Mouse (Mus musculus) gastrocnemius, postnatal 14 days (tissue): ENCODE measurements at regions not wholly inside any gene's neighbourhood (a gene's known extent, or its start where the extent isn't known, plus 50 kb on each side); places are given as distances from the start of the nearest gene placed in this dataset.

ENCODE experiments used
- DNase-seq: peaks from one replicate; pipeline ENCODE4 v3.0.0; 2021; ENCODE audit warnings: mixed read lengths
- intact Hi-C: fragments of 180-260 bp; cut with DNase I; formaldehyde crosslinking; loops from one replicate; pipeline ENCODE4 v1.15.1; 2025; ENCODE audit warnings: low total_unique reads

DNA sequence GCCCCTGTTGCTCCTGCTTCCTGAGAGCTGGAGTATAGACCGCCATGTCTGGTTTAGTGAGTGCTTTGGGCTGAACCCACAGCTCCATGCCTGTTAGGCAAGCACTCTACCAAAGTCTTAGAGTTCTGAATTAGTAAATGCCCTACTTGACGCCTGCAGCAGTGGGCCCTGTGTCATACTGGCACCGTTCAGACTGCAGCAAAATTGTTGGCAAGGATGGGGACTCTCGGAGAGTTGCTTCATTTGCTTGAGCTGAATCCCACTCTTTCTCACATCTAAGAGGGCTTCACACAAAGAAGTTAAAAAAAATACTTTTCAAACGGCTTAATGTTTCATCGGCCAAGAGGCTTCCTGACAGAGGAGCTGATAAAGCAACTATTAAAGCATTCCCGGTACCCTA, 105.6 kb upstream of the Sulf2 start:
- DNase-seq = no peak
- intact Hi-C loops = no loop called here

DNA sequence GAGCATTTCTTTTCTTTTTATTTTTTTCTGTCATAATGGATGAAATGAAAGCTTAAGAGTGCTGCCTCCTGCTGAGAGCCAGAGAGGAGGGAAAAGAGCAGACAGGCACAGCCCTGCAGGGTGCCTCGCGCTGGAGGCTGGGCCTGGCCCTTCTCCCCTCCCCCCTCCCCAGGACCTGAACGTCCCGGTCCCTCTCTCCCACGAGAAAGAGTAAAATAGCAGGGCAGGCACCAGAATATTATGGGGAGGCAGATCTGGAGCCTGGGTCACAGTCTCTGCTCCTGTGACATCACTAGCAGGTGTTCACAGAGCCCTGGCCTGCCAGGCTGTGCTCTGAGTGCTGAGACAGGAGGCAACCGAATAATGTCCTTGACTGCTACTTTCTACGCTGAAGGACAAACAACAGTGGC, 103.3 kb upstream of the Sulf2 start:
- intact Hi-C loops = no loop called here
- DNase-seq = no peak

DNA sequence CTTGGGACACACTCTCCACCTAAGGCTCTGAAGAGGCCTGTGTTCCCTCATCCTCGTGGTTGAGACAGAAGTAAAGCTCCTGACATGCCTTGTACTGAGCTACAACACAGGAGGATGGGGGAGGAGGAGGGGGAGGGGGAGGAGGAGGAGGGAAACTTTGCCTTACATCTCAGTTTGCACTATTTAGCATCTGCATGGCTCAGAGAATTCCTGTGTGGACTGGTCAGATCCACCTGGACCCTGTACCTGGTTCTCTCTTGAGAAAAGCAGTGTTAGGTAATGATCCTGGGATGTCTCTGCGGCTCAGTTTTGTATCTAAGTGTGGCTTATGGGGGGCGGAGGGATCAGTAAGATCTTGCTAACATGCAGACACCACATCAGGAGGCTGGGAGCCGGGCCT, 102.2 kb upstream of the Sulf2 start:
- no peak for DNase-seq

DNA sequence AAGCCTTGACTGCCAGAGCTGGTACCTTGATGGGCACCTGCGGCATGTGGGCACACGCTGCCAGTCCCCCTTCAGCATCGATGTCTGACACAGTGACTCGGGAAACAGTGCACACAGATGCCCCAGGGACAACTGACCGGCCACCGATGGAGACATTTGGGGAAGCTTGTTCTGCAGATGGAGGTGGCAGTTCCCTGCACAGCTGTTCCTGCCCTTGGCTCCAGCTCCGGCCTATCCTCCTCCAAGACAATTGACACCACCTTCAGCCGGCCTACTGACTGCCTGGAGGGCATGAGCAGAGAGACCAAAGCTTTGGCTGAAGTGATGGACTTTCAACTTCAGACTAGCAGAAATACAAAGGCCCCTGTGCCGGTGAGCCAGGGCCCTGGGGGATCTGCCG, 100.7 kb upstream of the Sulf2 start:
- no peak for DNase-seq
- intact Hi-C loops = no loop called here

More for the DNA sequence above, 102.2 kb upstream of the Sulf2 start:
- intact Hi-C loops = no loop called here

DNA sequence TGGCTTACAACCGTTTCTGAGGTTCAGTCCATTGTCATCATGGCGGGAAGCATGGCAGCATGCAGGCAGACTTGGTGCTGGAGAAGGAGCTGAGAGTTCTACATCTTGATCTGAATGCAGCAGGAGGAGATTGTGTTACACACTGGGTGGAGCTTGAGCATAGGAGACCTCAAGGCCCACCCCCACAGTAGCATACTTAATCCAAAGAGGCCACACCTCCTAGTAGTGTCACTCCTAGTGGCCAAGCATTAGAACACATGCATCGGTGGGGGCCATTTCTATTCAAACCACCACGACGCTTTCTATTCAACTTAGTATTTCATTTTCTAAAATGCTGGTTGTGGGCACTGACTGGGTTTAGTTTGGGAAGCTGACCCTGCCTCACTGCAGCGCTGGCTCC, 99.1 kb upstream of the Sulf2 start:
- DNase-seq = no peak
- intact Hi-C loops = no loop called here

DNA sequence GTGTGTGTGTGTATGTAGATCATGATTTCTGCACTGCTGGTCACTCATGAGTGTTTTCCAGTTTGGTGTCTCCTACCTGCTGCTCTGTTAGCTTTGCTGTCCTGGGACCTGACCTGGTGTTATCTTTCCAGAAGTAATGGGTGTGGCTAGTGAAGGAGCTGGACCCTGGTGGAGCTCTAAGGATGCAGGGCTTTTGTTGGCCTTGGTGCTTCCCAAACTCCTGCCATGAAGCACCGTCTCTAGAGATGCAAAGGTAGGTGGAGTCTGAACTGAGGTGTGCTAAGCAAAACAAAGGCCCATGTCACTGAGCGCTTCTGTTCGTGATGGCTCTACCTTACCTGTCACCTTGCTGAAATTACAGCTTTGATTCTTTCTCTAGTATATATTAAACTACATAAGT, 96.6 kb upstream of the Sulf2 start:
- intact Hi-C loops = no loop called here

DNA sequence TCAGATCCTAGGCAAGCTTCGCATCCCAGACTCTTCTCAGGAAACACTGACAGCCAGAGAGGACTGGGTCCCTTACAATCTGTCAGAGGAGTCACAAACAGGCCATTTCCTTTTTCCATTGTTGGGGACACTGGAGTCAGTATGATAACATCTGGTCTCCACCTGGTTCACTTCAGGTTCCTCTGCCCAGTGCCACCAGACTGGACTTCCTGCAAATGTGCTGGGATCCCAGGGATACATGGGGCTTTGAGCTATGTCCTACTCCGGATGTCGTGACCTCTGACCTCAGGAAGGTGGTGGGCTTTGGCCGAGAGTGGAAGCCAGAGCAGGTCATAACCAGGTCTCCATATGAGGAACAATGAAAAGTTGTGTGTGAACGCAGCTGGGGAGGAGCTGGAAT, 96.0 kb upstream of the Sulf2 start:
- intact Hi-C loops = no loop called here
- DNase-seq = no peak

More for the DNA sequence above, 96.6 kb upstream of the Sulf2 start:
- DNase-seq = no peak

DNA sequence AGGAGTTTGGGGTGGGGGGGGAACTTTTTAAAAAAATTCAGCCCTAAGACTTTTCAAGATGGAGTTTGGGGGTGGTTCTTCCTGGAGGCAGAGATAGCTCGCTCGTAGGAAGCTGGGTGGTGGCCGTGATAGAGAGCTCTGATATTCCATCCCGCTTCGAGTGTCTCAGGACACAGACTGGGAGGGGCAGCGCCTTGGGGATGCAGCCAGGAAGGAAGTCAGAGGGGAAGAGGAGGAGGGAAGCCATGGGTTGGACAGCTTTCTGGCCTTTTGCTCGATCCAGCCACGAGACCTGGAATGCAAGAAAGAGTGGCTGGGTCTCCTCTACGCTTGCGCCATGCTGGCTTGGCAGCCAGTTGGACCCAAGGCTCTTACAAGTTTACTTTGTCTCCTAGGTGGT, 95.1 kb upstream of the Sulf2 start:
- no peak for DNase-seq
- intact Hi-C loops = no loop called here

DNA sequence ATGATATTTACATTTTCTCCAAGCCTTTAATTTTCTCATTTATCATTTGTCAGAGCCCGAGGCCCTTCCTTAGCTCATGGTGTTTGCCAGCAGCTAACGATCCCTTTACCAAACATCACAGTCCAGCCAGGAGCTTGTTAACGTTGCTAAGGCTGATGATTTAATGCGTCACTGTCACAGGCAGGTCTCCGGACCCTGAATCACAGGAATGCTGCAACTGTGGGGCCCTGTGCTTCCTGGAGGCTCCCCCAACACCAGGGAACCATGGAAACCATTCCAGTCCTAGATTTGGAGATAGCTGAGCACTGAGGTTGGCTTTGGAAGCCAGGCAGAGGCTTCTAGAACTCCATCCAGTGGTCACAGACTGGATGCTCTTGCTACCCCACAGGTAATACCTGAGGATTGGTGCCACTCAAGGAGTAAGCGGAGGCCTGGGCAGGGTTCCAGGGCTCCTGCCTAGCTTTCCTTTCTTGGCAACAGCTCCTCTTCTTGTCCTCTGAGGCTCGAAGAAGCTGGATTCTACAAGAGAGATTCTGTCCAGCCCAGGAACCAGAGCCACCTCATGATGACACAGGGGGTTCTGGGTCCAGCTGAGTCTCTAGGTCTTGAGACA, 94.0 kb upstream of the Sulf2 start:
- intact Hi-C loops = no loop called here
- no peak for DNase-seq

DNA sequence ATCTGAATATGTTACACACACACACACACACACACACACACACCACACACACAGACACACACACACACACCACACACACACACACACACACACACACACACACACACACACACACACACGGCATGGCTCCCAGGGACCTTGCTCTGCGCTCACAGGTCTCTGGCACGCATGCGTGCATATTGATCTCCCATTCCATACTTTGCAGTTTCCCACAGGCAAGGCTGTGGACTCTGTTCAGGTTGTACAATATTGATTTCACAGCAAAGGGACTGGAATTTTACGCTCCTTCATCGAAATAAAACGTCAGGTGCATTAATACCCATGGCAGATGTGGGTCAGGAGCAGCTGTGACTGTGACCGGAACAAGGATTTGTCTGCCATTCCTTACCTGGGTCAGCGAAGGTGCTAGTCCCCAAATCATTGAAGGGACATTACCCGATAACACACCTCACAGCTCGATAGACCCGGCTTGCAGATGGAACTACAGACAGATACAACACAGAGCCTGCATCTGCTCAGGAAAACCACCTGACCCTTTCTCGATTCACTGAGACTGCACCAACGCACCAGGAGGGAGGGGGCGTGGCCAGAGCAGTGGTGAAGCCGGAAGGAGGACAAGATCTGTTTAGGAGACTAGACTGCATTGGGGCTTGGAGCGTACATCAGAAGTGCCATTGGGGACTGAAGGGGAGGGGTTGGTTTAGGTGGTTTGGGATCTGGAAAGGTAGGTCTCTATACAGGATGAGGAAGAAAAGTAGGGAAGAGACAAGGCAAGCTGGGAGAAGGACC, 91.1 kb upstream of the Sulf2 start:
- intact Hi-C loops = no loop called here
- DNase-seq = no peak

DNA sequence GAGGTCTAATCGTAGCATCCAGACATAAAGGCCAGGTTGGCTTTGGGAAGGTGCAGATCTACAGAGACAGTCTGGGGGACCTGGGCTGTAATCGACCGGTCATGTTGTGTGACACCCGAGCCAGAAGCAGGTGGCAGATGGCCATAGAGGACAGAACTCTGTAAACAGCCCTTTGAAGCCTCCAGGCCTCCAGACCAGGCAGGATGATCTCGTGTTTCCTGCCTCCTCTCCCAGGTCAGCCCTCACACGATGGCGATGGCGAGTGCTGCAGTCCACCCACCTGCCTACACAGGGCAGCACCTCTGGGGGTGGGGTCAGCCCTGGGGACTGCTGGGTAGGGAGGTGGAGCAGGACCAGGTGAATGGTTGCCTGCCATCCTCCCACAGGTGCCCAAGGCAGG, 89.8 kb upstream of the Sulf2 start:
- DNase-seq = no peak
- intact Hi-C loops = no loop called here

DNA sequence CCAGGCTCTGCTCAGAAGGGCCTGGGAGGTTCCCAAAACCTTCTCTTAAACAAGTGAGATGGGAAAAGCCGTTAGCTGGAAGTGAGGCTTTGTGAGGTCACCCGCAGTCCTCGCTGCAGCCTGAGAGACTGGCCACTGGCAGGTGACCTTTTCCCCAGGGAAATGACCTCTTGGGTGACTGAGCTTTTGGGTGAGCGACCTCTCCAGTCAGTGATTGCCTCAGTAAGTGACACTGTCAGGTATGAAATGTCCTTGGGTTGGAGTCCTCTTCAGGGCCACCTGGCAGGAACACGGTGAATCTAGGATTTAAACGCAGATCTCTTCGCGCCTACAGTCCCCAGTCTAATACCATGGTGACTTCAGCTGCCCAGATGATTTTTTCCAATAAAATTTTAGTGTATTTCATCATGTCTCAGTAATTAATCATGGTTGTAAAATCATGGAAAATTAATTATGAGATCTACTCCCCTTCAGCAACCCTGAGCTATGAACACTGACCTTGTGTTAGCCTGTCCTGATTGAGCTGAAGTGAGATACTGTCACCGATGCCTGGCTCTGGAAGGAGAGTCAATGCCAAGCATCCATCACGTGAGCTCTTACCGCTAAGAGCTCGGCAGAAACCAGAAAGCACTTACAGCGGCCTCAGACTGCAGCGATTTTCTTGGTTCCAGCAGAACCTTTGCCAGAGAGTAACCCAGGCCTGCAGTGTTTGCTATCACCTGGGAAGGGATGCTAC, 87.5 kb upstream of the Sulf2 start:
- intact Hi-C loops = no loop called here
- no peak for DNase-seq

DNA sequence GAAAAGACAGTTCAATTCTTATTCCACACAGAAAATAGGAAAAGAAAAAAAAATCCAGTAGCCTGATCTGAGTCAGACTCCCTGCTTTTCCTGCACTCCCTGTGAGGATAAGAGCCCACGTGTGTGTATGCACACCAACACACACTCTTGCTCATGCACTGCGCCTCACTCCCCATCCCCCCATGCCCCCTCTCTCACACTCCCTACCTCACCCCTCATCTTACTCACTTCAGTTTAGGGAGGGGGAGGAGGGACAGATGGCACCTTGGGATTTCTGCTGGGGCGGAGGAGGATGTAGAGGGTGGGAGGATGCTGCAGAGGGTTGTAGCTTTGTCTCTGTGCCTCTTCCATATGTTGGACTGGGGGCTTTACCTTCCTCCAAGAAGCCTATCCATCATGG, 85.8 kb upstream of the Sulf2 start:
- no peak for DNase-seq
- intact Hi-C loops = no loop called here

DNA sequence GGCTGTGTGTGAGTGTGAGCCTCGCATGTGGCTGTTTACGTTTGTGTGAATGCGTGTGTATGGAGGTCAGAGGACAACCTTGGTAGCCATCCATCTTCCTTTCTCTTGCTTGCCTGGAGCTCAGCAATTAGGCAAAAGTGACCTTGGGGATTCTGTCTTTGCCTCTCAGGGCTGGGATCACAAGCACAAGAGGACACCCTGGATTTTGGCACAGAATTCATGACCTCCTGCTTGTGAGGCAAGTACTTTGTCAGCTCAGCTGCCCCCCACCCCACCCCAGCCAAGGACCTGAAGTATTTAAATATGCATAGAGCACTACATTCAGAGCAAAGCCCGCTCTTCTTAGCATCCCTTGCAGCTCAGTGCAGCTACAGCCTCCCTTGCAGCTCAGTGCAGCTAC, 84.6 kb upstream of the Sulf2 start:
- no peak for DNase-seq
- intact Hi-C loops = no loop called here

DNA sequence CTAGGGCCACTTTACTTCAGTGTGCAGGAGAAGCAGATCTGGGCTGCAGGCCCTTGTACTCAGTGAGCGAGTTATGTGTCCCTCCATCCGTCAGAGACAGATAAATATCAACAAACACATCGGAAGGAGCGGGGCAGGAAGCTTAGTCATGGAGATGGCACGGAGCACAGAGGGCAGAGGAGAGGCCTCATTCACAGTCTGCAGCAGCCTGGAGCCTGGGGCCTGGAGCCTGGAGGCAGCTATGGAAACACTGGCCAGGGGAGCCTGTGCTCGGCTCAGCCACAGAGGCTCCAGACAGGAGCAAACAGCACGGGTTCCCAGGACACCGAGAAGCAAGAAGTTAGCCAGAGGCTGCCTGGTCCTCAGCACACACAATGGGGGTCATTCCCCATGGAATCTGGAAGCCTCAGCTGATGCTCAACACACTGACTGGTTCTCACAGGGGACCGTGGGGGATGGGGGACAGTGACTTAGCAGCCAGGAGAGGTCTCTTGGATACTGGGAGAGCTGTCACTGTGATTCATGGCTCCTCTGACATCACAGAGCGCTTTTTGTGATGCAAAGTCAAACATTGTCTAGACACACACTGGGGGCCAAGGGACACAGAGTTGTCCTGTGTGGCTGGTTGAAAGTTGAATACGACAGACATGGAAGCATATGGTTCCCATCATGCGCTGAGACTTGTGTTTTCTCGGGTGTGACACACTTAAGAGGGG, 82.2 kb upstream of the Sulf2 start:
- no peak for DNase-seq
- intact Hi-C loops = no loop called here

DNA sequence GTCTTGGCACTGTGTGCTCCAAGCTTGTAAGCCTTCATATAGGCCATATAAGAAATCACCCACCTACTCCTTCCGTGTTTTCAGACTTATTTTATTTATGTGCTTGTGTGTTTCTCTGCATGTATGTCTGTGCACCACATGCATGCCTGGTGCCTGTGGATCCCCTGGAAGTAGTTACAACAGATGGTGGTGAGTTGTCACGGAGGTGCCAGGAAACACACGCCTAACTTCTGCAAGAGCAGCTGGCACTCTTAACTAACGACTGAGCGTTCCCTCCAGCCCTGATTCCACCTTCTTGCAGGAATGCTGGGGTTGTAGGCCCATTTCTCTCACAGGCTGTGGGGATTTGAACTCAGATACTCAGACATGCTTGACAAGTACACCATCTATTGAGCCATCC, 80.6 kb upstream of the Sulf2 start:
- DNase-seq = no peak
- intact Hi-C loops = no loop called here

DNA sequence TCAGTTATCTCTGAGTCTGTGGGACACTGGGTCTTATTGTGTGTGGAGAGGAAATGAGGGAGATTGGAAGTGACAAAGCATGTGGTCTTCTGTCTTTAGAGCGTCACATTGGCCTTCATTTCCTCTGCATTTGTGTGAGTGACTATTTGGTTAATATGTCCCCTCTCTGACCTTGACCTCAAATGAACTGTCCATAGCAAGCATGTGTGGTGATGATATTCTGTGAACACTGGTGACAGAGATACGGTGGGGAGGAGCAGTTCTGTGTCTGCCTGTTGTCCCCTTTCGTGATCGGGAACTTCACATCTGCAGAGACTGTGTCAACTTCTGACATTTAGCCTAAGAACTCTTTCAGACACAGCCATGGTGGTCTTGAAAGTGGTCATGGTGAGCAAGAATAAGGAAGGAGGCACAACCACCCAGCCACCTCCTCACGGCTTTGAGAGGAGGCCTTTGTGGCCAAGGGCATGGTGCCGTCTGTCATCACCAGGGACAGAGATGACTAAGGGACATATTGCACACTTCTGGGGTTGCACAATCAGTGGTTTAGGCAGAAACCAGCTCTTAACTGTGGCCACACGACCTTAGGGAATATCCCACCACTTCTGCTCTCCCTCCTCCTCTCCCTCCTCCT, 79.2 kb upstream of the Sulf2 start:
- intact Hi-C loops = no loop called here
- no peak for DNase-seq

DNA sequence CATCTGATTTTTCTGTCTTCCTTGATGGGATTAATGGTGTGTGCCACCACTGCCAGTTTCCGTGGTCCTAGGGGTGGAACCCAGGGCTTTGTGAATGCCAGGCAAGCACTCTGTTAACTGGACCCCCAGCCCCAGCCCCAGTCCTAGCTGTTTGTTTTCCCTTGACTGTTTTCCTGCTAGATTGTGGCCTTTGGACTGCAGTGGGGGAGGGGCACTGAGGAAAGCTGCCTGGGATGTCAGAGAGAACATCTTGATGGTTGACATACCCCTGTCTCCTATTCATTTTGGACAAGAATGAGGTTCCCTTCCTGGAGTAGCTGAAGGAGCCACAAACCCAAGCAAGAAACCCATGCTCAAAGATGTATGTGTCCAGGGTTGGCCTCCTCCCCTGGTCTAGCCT, 77.8 kb upstream of the Sulf2 start:
- intact Hi-C loops = no loop called here
- DNase-seq = no peak

DNA sequence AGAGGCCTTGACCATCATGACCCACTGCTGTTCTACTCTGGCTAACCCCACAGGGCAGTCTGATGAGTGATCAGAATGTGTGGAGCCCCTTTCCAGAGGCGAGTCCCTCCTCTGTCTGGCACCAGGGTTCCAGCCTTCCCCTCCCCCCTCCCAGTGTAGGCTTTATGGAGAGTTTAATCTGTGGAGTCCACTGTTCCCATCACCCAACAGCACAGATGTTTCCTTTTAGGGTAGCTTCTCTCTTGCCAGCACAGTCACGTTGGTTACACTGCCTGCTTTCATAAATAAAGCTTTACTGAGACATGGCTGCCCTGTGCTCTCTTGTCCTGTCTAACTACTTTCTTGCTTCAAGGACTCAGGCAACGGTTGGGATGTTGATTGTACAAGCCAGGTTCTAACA, 76.9 kb upstream of the Sulf2 start:
- intact Hi-C loops = no loop called here
- no peak for DNase-seq

DNA sequence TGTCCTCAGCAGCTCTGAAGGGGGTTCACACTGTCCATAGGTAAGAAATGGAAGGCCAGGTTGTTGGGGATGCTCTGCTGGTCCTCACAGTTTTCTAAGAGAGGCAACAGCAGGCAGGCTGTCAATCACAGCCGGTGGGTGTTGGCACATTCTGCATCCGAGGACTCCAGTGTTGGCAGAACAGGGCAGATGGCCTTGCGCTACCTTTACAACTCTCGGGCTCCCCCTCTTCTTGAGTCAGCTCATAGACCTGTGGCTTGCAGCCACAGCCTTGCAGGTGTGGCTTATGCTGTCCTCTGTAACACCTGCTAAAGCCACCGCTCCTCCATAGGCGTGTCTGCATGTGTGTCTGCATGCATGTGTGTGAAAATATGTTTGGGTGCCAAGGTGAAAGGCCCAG, 75.2 kb upstream of the Sulf2 start:
- intact Hi-C loops = no loop called here
- no peak for DNase-seq
